Mouse (Mus musculus) limb, embryonic 11.5 days (tissue): ENCODE data around the gene AU018091. TPM values are rescaled to one million over a fixed set of nuclear protein-coding genes. Genes with fewer than 3 reads are reported as not detected.
A peak's percentile ranks its signal among the peaks of the same experiment; 100 is the strongest.

Experiments used
- ATAC-seq: fragments of 200-750 bp; cut with Nextera tagmentation; 2 replicates; pipeline ENCODE4 v1.8.0; 2017; ENCODE audit warnings: low read depth; ENCODE audit not compliant: insufficient number of reproducible peaks, low FRiP score, low TSS enrichment
- DNase-seq: peaks from one replicate; pipeline ENCODE4 v3.0.0-alpha.2; 2015; ENCODE audit warnings: low spot score
- H3K27ac ChIP-seq: fragments of 300-500 bp; sonication (generic); replicated peaks from 2 replicates; pipeline ENCODE4 v1.5.1; 2014; ENCODE audit warnings: low read depth, mild to moderate bottlenecking, low read length
- H3K27me3 ChIP-seq: fragments of 300-500 bp; sonication (generic); 2 replicates; pipeline ENCODE4 v1.6.1; 2014; ENCODE audit warnings: mild to moderate bottlenecking, low read length, mixed read lengths; ENCODE audit not compliant: control insufficient read depth, insufficient read depth
- H3K36me3 ChIP-seq: fragments of 300-500 bp; sonication (generic); 2 replicates; pipeline ENCODE4 v1.6.1; 2014; ENCODE audit warnings: mild to moderate bottlenecking, low read length, moderate library complexity, mixed read lengths; ENCODE audit not compliant: control insufficient read depth, insufficient read depth
- H3K4me1 ChIP-seq: fragments of 300-500 bp; sonication (generic); 2 replicates; pipeline ENCODE4 v1.6.1; 2014; ENCODE audit warnings: low read length, mixed read lengths; ENCODE audit not compliant: control insufficient read depth, insufficient read depth
- H3K4me2 ChIP-seq: fragments of 300-500 bp; sonication (generic); 2 replicates; pipeline ENCODE4 v1.6.1; 2014; ENCODE audit warnings: low read depth, mild to moderate bottlenecking, moderate library complexity; ENCODE audit not compliant: severe bottlenecking
- H3K4me3 ChIP-seq: fragments of 300-500 bp; sonication (generic); 2 replicates; pipeline ENCODE4 v1.5.1; 2014; ENCODE audit warnings: low read depth, low read length
- H3K9ac ChIP-seq: fragments of 300-500 bp; sonication (generic); 2 replicates; pipeline ENCODE4 v1.6.1; 2014; ENCODE audit warnings: mild to moderate bottlenecking, low read length
- H3K9me3 ChIP-seq: fragments of 300-500 bp; sonication (generic); 2 replicates; pipeline ENCODE4 v1.6.1; 2016; ENCODE audit warnings: low read length; ENCODE audit not compliant: control insufficient read depth
- WGBS: fragments of 180-500 bp; shearing (Covaris S2); extraction: QIAGEN DNeasy Blood & Tissue Kit; methylation state at CpG from one replicate; pipeline ENCODE4 v1.1.7; 2014; 5-methylcytosine and 5-hydroxymethylcytosine counted together
- polyA plus RNA-seq: library from polyadenylated mRNA; unstranded; fragments of >200 nt; fragmentation: Nextera tagmentation; extraction: Ambion mirVana; gene quantifications from 2 replicates; pipeline ENCODE4 v1.2.1, GENCODE M21; 2014

The AU018091 gene
- polyA plus RNA-seq, 1 experiment from 2014 or later = 0.27 TPM

DNA sequence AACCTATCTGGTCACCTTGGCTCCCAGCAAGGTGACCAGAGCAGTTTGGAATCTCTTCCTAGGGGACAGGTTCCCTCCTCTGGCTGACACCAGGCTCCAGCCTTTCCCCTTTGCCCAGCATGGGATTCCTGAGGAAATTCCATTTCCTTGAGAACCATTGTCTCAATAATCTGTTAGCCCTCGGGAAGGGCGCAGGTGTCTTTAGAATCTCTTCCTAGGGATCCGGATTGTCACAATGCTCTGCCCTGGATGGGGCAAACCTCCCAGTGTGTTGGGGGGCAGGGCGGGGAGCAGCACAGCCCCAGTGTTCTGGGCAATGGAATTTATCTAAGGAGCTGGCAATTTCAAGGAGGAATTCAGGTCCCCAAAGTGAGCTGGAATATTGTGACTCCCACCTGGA lies 37.5 kb upstream of the AU018091 start:
- Histone ChIP-seq H3K4me2 (no peak overlapping the region), H3K4me3 (no peak overlapping the region), H3K9me3 (no peaks in the 10 kb centered on the region; the same call in 1 of the 2 replicates), H3K36me3 (no peaks in the 10 kb centered on the region), H3K27me3 (no peaks in the 10 kb centered on the region), H3K4me1 (no peaks in the 10 kb centered on the region), H3K9ac (no peak overlapping the region), H3K27ac (no peak overlapping the region)
- DNase-seq (no peak), ATAC-seq (no peak)
- 26% methylated on average over 4 of the region's 4 CpGs for WGBS

DNA sequence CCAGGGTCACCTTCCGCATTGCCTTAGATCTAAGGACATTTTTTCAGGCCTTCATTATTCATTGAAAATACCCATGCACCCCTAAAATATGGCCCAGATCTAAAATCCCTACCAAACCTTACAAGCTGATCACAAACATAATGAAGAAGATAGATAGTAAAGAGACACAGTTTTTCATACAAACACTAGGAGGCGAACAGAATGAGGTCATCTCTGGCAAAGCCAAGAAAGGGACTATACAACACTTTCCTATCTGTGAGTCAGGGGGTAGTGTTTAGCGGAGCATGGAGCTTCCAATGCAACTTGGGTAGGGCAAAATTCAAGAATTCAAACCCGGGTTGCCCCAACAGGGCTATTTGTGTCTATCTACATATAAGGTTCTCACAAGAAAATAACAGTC lies 35.6 kb upstream of the AU018091 start:
- Histone ChIP-seq H3K27me3 (no peaks in the 10 kb centered on the region), H3K4me3 (no peak overlapping the region), H3K27ac (no peak overlapping the region), H3K4me2 (no peak overlapping the region), H3K9ac (no peak overlapping the region), H3K9me3 (no peaks in the 10 kb centered on the region; the same call in 1 of the 2 replicates), H3K36me3 (no peaks in the 10 kb centered on the region), H3K4me1 (no peaks in the 10 kb centered on the region)
- DNase-seq (no peak), ATAC-seq (no peak)
- WGBS = 84% methylated on average over 4 of the region's 4 CpGs

- Histone ChIP-seq H3K36me3 (no peaks in the 10 kb centered on the region), H3K4me3 (no peak overlapping the region), H3K9me3 (no peaks in the 10 kb centered on the region; the same call in 1 of the 2 replicates), H3K27me3 (no peaks in the 10 kb centered on the region), H3K4me2 (no peak overlapping the region), H3K4me1 (no peaks in the 10 kb centered on the region), H3K27ac (no peak overlapping the region), H3K9ac (no peak overlapping the region)
- 13% methylated on average over 3 of the region's 3 CpGs for WGBS
- ATAC-seq (no peak), DNase-seq (no peak)
These were observed 34.9 kb upstream of the AU018091 start for GRCm38 (mm10) chr7:3203890-3204289.

DNA sequence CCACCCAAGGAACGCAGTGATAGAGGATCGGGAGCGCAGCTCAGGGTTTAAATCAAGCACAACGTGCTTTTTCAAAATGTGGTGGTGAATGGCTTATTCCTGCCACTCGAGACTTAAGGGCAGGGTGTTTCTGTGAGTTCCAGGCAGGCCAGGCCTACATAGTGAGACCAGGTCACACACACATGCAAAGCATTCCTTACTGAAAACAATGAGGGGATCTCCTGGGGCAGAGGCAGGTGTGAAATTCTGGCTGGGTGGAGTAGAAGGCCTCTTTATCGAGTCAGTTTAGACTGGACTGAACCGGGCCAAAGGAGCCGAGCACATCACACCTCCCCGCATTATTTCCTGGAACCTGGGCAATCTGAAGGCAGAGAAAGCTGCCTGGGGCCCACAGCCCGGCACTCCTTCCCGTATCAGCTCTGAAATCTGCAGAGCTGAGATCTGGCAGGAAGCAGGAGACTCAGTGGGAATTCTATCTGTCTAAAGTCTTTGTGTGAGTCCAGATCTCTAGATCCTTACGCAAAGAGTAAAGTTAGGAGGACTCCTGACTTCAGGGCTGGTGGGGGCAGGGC lies 32.2 kb upstream of the AU018091 start:
- Histone ChIP-seq H3K4me3 (no peak overlapping the region), H3K9ac (no peak overlapping the region; the same call in 1 of the 2 replicates), H3K36me3 (no peaks in the 10 kb centered on the region), H3K27ac (no peak overlapping the region), H3K9me3 (no peaks in the 10 kb centered on the region; the same call in 1 of the 2 replicates), H3K4me1 (no peaks in the 10 kb centered on the region), H3K27me3 (no peaks in the 10 kb centered on the region), H3K4me2 (no peak overlapping the region)
- 25% methylated on average over 12 of the region's 12 CpGs for WGBS
- no peak for DNase-seq
- no peak for ATAC-seq

DNA sequence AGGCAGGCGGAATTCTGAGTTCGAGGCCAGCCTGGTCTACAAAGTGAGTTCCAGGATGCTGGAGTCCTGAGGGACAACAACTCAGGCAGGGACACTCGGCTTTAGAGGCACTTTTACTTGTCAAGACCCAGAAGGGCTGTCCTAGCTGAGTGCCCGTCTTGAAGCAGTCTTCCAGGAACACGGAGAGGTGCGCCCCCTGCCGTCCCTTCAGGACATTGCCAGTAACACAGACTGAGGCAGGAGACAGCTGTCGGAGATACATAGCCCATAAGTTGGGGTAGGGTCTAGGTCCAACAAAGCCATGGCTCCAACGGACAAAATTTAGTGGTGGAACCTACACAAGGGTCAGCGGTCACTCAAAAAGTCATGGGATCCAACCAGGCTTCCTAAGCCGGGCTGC lies 29.9 kb upstream of the AU018091 start:
- H3K4me3 ChIP-seq = no peak overlapping the region
- H3K27ac ChIP-seq = no peak overlapping the region
- H3K9ac ChIP-seq = no peak overlapping the region
- no peaks in the 10 kb centered on the region for H3K36me3 ChIP-seq
- 45% methylated on average over 11 of the region's 11 CpGs for WGBS
- H3K9me3 ChIP-seq = no peaks in the 10 kb centered on the region; the same call in 1 of the 2 replicates
- ATAC-seq = no peak
- peak; percentile 33 for DNase-seq
- no peaks in the 10 kb centered on the region for H3K4me1 ChIP-seq
- H3K4me2 ChIP-seq = no peak overlapping the region
- no peaks in the 10 kb centered on the region for H3K27me3 ChIP-seq

DNA sequence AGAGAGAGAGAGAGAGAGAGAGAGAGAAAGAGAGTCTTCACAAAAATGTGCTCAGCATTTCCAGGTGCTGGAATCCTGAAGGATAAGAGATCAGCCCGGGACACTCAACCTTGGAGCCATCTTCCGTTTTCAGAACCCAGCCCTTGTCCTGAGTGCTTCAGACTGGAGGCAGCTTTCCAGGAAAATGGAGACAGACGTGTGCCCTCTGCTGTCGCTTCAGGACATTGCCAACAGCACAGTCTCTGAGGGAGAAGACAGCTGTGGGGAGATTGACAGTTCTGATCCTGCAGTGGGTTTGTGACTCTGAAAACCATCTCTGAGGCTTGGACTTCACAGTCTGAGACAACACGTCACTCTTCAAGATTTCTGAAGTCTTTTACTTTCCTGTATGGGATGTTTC lies 26.8 kb upstream of the AU018091 start:
- Histone ChIP-seq H3K9me3 (no peaks in the 10 kb centered on the region), H3K36me3 (no peaks in the 10 kb centered on the region), H3K9ac (no peak overlapping the region), H3K27ac (no peak overlapping the region), H3K27me3 (no peaks in the 10 kb centered on the region), H3K4me1 (no peaks in the 10 kb centered on the region), H3K4me3 (no peak overlapping the region), H3K4me2 (no peak overlapping the region)
- DNase-seq (no peak), ATAC-seq (no peak)
- 72% methylated on average over 5 of the region's 5 CpGs for WGBS

- no peak overlapping the region for H3K9ac ChIP-seq
These were observed 25.5 kb upstream of the AU018091 start for GRCm38 (mm10) chr7:3194531-3194930.

GRCm38 (mm10) chr7:3193905-3194304 lies 24.9 kb upstream of the AU018091 start:
- Histone ChIP-seq H3K36me3 (no peaks in the 10 kb centered on the region), H3K9me3 (no peaks in the 10 kb centered on the region)

More at GRCm38 (mm10) chr7:3194531-3194930, 25.5 kb upstream of the AU018091 start:
- Histone ChIP-seq H3K4me2 (no peak overlapping the region), H3K9me3 (no peaks in the 10 kb centered on the region), H3K27ac (no peak overlapping the region), H3K4me1 (no peaks in the 10 kb centered on the region), H3K36me3 (no peaks in the 10 kb centered on the region), H3K4me3 (no peak overlapping the region), H3K27me3 (no peaks in the 10 kb centered on the region)
- DNase-seq (no peak), ATAC-seq (no peak)
- 96% methylated on average over 4 of the region's 4 CpGs for WGBS

More at GRCm38 (mm10) chr7:3193905-3194304, 24.9 kb upstream of the AU018091 start:
- WGBS = 11% methylated on average over 6 of the region's 6 CpGs
- Histone ChIP-seq H3K27ac (no peak overlapping the region), H3K4me3 (no peak overlapping the region), H3K9ac (no peak overlapping the region), H3K4me2 (no peak overlapping the region), H3K27me3 (no peaks in the 10 kb centered on the region), H3K4me1 (no peaks in the 10 kb centered on the region)
- ATAC-seq = no peak
- DNase-seq = peak; percentile 44
